Mouse (Mus musculus) liver, embryonic 14.5 days (tissue): Measurements from ENCODE around the gene Tmem50b. TPM values are rescaled to one million over a fixed set of nuclear protein-coding genes. Genes with fewer than 3 reads are reported as not detected.

Experiments
- ATAC-seq: fragments of 200-750 bp; cut with Nextera tagmentation; 2 replicates; pipeline ENCODE4 v1.8.0; 2017; ENCODE audit warnings: moderate number of reproducible peaks, mild to moderate bottlenecking, moderate library complexity; ENCODE audit not compliant: insufficient read depth
- DNase-seq, 3 experiments: peaks; one replicate each; pipeline ENCODE4 v3.0.0-alpha.2; 2012 to 2013; ENCODE audit warnings: low read depth in 3 of 3, low spot score in 3 of 3
- H3K27ac ChIP-seq: fragments of 300-500 bp; sonication (generic); 2 replicates; pipeline ENCODE4 v1.5.1; 2014; ENCODE audit warnings: moderate library complexity, mild to moderate bottlenecking, control low read depth, inconsistent platforms
- H3K27me3 ChIP-seq: fragments of 300-500 bp; sonication (generic); 2 replicates; pipeline ENCODE4 v1.6.1; 2014; ENCODE audit warnings: mild to moderate bottlenecking, low read length, moderate library complexity; ENCODE audit not compliant: control insufficient read depth, insufficient read depth
- H3K36me3 ChIP-seq: fragments of 300-500 bp; sonication (generic); replicated peaks from 2 replicates; pipeline ENCODE4 v1.6.1; 2014; ENCODE audit warnings: low read depth; ENCODE audit not compliant: control insufficient read depth, insufficient read depth
- H3K4me1 ChIP-seq, 2 experiments: fragments of 200-500 bp in 1 of 2; fragments of 300-500 bp in 1 of 2; sonication (generic) in 1 of 2; replicated peaks; 2 replicates each; pipeline ENCODE4 v1.6.1; 2012 to 2014; ENCODE audit warnings: antibody characterized with exemption in 1 of 2, inconsistent platforms in 1 of 2, low read length in 1 of 2; ENCODE audit not compliant: control insufficient read depth in 2 of 2, insufficient read depth in 2 of 2
- H3K4me2 ChIP-seq: fragments of 300-500 bp; sonication (generic); 2 replicates; pipeline ENCODE4 v1.6.1; 2014; ENCODE audit warnings: low read depth, mild to moderate bottlenecking, control low read depth, moderate library complexity
- H3K4me3 ChIP-seq, 2 experiments: fragments of 200-500 bp in 1 of 2; fragments of 300-500 bp in 1 of 2; sonication (generic) in 1 of 2; 2 replicates each; pipeline ENCODE4 v1.5.1; 2012 to 2014; ENCODE audit warnings: low read depth in 2 of 2, low read length in 2 of 2, mild to moderate bottlenecking in 2 of 2, control low read depth in 1 of 2, inconsistent platforms in 1 of 2, moderate library complexity in 1 of 2; ENCODE audit not compliant: insufficient read depth in 1 of 2
- H3K9ac ChIP-seq: fragments of 300-500 bp; sonication (generic); replicated peaks from 2 replicates; pipeline ENCODE4 v1.6.1; 2014; ENCODE audit warnings: mild to moderate bottlenecking, control low read depth, moderate library complexity
- H3K9me3 ChIP-seq: fragments of 300-500 bp; sonication (generic); 2 replicates; pipeline ENCODE4 v1.6.1; 2016; ENCODE audit warnings: low read length, mixed read lengths; ENCODE audit not compliant: control insufficient read depth
- CTCF ChIP-seq: IDR thresholded peaks from 2 replicates; pipeline ENCODE4 v1.5.1; 2016; ENCODE audit warnings: antibody characterized with exemption, low read depth, control low read depth
- EP300 ChIP-seq: IDR thresholded peaks from 2 replicates; pipeline ENCODE4 v1.6.1; 2016; ENCODE audit warnings: antibody characterized with exemption, low read depth
- WGBS: fragments of 180-500 bp; shearing (Covaris S2); extraction: QIAGEN DNeasy Blood & Tissue Kit; methylation state at CpG from one replicate; pipeline ENCODE4 v1.1.7; 2014; ENCODE audit not compliant: insufficient replicate concordance; 5-methylcytosine and 5-hydroxymethylcytosine counted together
- polyA plus RNA-seq, 2 experiments: library from polyadenylated mRNA; depleted of rRNA in 1 of 2; stranded (reverse) in 1 of 2; unstranded in 1 of 2; fragments of >200 nt; fragmentation: Nextera tagmentation in 1 of 2; extraction: Ambion mirVana in 1 of 2; gene quantifications; 2 replicates each; pipeline versions ENCODE4 v1.2.1 to v1.2.3; 2012 to 2014

Gene Tmem50b
- polyA plus RNA-seq, 2 experiments, result 2.8 to 5.0 TPM

DNA sequence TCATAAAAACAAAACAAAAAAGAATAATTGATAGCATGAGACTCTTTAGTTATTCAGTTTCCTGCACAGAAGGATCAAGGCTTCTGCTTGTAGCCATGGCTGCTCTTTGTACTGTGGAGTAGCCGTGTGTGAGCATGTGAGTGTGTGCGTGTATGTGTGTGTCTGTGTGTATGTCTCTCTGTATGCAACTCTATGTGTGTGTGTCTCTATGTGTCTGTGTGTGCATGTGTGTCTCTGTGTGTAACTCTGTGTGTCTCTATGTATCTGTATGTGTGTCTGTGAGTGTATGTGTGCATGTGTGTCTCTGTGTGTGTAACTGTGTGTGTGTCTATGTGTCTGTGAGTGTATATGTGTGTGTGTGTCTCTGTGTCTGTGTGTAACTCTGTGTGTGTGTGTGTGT, 48.6 kb downstream of the Tmem50b start:
- ATAC-seq, result no peak
- no peak for DNase-seq
- H3K4me3 ChIP-seq, result peak overlapping the region; percentile 5 to 29
- no peaks in the 10 kb centered on the region for H3K9me3 ChIP-seq
- peak overlapping the region; percentile 30 for H3K27ac ChIP-seq
- H3K36me3 ChIP-seq, result no peaks in the 10 kb centered on the region
- peak overlapping the region; percentile 100 for H3K4me2 ChIP-seq
- H3K9ac ChIP-seq, result 0 out of 2 replicates have a peak overlapping the region, but pooled peaks have one; percentile 1
- peaks cover 57 to 62% of the 10 kb centered on the region in 2 experiments for H3K4me1 ChIP-seq
- 57% methylated on average over 2 of the region's 2 CpGs for WGBS
- TF ChIP-seq CTCF, result no peak
- TF ChIP-seq EP300, result no peak
- H3K27me3 ChIP-seq, result no peaks in the 10 kb centered on the region

DNA sequence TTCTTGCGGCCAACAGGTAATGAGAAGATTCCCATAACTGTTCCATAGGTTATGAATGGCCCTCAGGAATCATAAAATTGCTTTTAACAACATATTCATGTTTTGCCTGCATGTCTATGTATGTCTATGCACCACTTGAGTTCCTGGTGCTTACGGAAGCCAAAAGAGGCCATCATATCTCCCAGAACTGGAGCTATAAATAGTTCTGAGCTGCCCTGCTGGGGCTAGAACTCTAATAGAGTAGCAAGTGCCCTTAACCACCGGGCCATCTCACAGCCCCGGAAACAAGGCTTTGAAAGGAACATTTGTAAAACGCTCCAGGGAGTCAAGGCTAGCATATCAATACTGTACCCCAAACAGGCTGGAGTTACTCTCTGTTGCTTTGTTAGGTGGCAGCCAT, 49.0 kb downstream of the Tmem50b start:
- H3K4me2 ChIP-seq, result peak overlapping the region; percentile 100
- DNase-seq (no peak), ATAC-seq (no peak)
- peak overlapping the region; percentile 30 for H3K27ac ChIP-seq
- H3K36me3 ChIP-seq, result no peaks in the 10 kb centered on the region
- H3K4me3 ChIP-seq, result peak overlapping the region in 1 of 2 experiments; percentile 5; a peak in 2 of 4 replicates
- no peak for TF ChIP-seq EP300
- WGBS, result 18% methylated on average over 5 of the region's 5 CpGs
- peaks cover 57 to 62% of the 10 kb centered on the region in 2 experiments for H3K4me1 ChIP-seq
- H3K27me3 ChIP-seq, result no peaks in the 10 kb centered on the region
- no peaks in the 10 kb centered on the region for H3K9me3 ChIP-seq
- 0 out of 2 replicates have a peak overlapping the region, but pooled peaks have one; percentile 1 for H3K9ac ChIP-seq

DNA sequence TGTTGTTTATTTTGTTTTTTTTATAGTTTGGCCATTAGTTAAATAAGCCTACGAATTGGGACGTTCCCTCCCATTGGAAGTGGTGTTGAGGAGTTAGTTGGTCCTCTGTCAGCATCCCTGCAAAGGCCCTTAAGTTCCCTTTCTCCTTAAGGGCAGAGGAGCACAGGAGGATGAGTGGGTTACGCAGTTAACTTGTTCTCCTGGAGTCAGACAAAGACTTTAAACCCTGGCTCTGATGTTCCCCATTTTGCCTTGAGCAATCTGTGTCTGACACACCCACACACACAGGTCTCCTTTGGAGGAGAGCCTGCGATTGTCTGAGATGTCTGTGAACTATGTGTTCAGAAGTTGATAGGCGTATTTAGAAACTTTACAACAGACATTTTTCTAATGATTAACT, 49.6 kb downstream of the Tmem50b start:
- DNase-seq (no peak), ATAC-seq (no peak)
- peak overlapping the region; percentile 100 for H3K4me2 ChIP-seq
- H3K4me3 ChIP-seq, result peak overlapping the region; percentile 73 to 91
- no peak overlapping the region for H3K27ac ChIP-seq
- peak overlapping the region; percentile 92 for H3K9ac ChIP-seq
- 22% methylated on average over 5 of the region's 5 CpGs for WGBS
- H3K9me3 ChIP-seq, result no peaks in the 10 kb centered on the region
- H3K36me3 ChIP-seq, result no peaks in the 10 kb centered on the region
- TF ChIP-seq EP300 (no peak), CTCF (no peak)
- H3K4me1 ChIP-seq, result peaks cover 59 to 61% of the 10 kb centered on the region in 2 experiments
- H3K27me3 ChIP-seq, result no peaks in the 10 kb centered on the region

DNA sequence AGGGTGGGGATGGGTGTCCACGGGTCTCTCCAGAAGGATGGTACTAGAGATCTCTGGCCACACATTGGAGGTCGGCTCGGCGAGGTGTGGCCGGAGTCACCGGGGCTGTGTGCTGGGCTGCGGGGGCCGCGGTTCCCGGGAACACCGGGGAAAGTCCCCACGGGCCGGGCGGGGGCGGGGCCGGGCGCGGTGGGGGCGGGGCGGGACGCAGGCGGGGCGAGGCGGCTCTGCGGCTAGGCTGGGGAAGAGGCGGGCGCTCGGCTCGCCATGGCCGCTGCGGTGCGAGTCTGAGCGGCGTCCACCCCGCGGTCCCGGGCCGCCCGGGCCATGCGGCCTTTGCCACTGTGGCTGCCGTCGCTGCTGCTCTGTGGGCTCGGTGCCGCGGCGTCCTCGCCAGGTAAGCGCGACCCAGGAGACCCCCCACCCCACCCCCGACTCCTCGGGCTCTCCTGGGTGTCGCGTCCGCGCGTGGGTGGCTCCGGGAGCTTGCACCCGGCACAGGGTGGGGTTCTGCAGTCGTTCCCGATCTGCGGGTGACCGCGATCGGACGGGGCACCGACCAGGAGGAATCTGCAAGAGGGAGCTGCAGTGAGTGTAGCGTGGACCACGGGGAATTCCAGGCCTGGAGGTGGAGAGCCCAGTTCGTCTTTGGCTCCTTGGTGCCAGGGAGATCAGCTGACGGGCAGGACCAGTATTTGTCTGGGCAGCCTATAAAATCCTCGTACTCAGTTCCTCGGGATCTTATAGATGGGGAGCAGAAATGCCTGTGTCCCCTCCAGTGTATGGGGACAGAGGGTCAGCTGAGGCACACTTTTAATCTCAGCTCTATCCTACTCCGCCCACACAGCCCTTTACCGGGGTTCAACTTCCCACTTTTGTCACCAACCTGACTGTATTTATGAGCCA, 50.5 kb downstream of the Tmem50b start, which contains the start of gene Ifngr2:
Gene Ifngr2 (plus strand): TSS at position 237 of the 906 bp plus-strand sequence.
- Histone ChIP-seq H3K27ac (peak within 1 kb of the TSS; percentile 92), H3K36me3 (no peaks in the 10 kb centered on the region), H3K9ac (peak within 1 kb of the TSS; percentile 92), H3K4me2 (peak within 1 kb of the TSS; percentile 100), H3K4me3 (peak within 1 kb of the TSS; percentile 73 to 91), H3K4me1 (peaks cover 59% of the 10 kb centered on the region in 2 experiments), H3K9me3 (no peaks in the 10 kb centered on the region), H3K27me3 (no peaks in the 10 kb centered on the region)
- no peak for TF ChIP-seq CTCF
- no peak for TF ChIP-seq EP300
- under 1% methylated on average over 64 of the region's 74 CpGs for WGBS
- DNase-seq (peak in 1 of 3 experiments; percentile 59), ATAC-seq (peak; percentile 78)

DNA sequence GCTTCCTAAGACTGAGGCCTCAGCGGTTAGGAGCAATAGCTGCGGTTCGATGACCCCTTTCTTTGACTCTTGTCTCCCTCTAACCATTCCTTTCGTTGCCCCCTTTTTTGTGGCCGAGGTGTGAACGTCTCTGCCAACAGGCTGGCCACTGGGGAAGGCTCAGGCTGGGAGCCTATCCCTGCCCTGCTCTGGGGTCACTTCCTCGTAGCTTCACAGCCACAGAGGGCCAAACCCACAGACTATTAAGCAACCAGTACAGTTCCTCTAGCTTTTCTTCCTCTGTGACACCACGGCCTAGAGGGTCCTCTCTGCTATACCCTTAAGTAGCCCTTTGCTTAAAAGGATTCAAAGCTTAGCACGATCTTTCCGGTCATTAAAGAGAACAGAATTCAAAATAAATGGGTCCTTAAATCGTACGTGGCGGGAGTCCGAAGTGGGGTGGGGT, 51.2 kb downstream of the Tmem50b start:
- Histone ChIP-seq H3K4me1 (peaks cover 58% of the 10 kb centered on the region in 2 experiments), H3K9ac (peak overlapping the region; percentile 92), H3K4me3 (peak overlapping the region; percentile 42 to 91), H3K9me3 (no peaks in the 10 kb centered on the region), H3K4me2 (peak overlapping the region; percentile 100), H3K27ac (peak overlapping the region; percentile 92), H3K36me3 (no peaks in the 10 kb centered on the region), H3K27me3 (no peaks in the 10 kb centered on the region)
- TF ChIP-seq CTCF (no peak), EP300 (no peak)
- peak; percentile 23; the same call in 1 of the 2 replicates for ATAC-seq
- WGBS, result 3% methylated on average over 14 of the region's 14 CpGs
- no peak for DNase-seq
